Mouse (Mus musculus) liver, adult 2 months (tissue): ENCODE measurements around the gene Creb3.

ENCODE experiments used
- CTCF ChIP-seq: fragments of 200-500 bp; IDR thresholded peaks from 2 replicates; pipeline ENCODE4 v1.5.1; 2011; ENCODE audit warnings: low read depth, low read length, control low read depth
- POLR2A ChIP-seq: fragments of 200-500 bp; IDR thresholded peaks from 2 replicates; pipeline ENCODE4 v1.6.1; 2011; ENCODE audit warnings: low read length, control low read depth; ENCODE audit not compliant: insufficient read depth; ENCODE audit errors: extremely low read depth

GRCm38 (mm10) chr4:43571395-43572045 is 9.4 kb downstream of the Creb3 start:
- no peak for TF ChIP-seq CTCF
- TF ChIP-seq POLR2A = no peak
